Mouse (Mus musculus): Measurements from ENCODE around the gene Aplnr.

- TF ChIP-seq EP300 (optimal IDR thresholded peaks at IDR 0.05) (no peak), CTCF (IDR thresholded peaks at IDR 0.05; ENCODE audit: low read depth) (no peak)
Measured at GRCm38 (mm10) chr2:85131724-85132123, 4.3 kb upstream of the Aplnr start.

All from stomach, postnatal 0 days (tissue).